Mouse (Mus musculus): ENCODE results near the gene Cpeb4. TPM values are rescaled to one million over a fixed set of nuclear protein-coding genes. Genes with fewer than 3 reads are reported as not detected.

The Cpeb4 gene
- total RNA-seq, 2 experiments from 2014 or later: 136 to 373 TPM

DNA sequence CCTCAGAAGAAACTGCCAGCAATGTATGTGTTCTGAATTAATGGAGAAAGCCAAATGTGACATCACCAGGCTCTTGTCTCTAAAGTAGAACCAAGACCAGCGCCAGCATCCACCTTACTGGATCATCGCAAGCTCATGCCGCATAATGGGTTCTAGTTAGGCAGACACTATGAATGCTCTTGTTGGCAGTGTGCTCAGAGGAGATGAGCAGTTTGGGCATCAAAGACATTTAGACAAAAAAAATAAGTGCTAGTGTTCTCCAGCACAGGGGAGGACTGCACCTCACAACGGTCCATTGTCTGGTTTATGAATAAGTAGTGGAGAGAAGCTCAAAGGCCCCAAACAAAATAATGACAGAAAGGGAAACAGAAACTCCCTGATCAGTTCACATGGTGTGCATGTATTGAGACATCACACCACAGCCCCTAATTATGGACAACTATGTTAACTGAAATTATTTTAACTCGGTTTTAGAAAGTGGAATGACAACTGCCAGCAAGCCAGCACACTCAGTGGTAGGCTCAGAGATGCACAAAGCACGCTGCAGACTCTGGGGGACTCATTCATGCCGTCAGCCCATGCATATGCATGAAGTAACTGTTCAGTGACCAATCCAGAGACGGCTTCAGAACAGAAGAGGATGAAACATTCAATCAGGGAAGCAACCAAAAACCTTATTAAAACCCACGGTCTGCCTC lies 25.1 kb upstream of the Cpeb4 start:
- DNase-seq: no peak

GRCm38 (mm10) chr11:31847469-31847805 lies 24.6 kb upstream of the Cpeb4 start:
- no peak for DNase-seq

DNA sequence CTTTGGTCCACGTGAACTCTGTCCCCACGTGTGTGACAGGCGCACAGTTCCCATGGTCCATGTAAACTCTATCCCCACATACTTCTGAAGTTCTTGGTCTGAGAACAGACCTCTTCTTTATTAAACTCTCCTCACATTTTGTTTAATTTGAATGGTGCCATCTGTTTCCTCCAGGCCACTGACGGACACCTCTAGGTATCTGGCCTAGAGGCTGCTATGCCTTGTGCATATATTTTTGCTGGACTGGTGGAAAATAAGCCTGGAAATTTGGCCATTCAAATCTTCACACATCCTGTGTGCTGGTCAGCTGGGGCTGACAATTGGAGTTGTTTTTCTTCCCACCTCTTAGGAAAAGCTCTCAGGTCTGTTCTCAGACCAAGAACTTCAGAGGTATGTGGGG lies 23.3 kb upstream of the Cpeb4 start:
- no peak for DNase-seq

DNA sequence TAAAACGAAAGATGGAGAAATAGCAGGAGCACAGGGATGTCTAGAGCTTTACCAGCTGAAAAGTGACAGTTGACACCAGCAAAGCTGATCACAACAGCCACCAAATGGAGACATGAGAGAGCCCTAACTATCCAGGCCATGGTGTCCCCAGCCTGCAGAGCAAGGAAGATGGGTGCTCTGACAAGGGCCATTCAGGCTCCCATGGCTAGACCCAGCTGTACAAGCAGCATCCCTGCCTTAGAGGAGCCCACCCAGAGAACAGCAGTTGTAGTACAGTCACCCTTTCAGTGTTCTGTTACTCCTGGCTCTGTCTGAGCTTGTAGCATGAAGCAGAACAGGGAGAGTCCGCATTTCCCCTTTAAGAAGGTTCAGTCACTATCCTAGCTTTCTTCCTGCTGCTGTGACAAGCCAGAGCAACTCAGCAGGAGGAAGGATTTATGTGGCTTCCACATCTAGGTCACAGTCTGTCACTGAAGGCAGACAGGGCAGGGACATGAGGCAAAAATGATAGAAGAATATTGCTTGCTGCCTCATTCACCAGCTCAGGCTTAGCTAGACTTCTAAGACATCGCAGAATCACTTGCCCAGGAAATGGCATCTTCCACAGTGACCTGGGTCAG lies 21.7 kb upstream of the Cpeb4 start:
- no peak for DNase-seq

- DNase-seq: peak; percentile 78 to 86
These were observed 21.0 kb upstream of the Cpeb4 start for GRCm38 (mm10) chr11:31850995-31851394.

GRCm38 (mm10) chr11:31851702-31852560 lies 20.1 kb upstream of the Cpeb4 start:
- no peak for DNase-seq

DNA sequence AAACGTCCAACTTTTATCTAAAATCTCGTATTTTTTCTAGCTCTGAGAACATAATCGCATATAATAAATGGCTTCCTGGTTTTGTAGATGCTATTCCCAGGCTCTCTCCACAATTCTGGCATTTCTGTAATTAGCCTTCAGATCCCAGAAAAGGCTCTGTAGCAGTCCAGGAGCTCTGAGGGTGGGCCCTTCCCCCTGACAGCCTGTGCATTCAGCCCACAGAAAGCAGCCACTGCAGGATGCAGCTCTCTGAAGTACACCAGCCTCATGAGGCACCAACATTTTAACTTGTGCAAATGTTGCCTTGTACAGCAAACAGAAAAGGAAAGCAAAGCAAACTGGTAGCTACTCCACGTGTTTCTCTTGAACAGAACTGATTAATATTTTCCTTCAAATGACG lies 17.1 kb upstream of the Cpeb4 start:
- no peak for DNase-seq

- DNase-seq: no peak
These were observed 14.5 kb upstream of the Cpeb4 start for GRCm38 (mm10) chr11:31857479-31857878.

DNA sequence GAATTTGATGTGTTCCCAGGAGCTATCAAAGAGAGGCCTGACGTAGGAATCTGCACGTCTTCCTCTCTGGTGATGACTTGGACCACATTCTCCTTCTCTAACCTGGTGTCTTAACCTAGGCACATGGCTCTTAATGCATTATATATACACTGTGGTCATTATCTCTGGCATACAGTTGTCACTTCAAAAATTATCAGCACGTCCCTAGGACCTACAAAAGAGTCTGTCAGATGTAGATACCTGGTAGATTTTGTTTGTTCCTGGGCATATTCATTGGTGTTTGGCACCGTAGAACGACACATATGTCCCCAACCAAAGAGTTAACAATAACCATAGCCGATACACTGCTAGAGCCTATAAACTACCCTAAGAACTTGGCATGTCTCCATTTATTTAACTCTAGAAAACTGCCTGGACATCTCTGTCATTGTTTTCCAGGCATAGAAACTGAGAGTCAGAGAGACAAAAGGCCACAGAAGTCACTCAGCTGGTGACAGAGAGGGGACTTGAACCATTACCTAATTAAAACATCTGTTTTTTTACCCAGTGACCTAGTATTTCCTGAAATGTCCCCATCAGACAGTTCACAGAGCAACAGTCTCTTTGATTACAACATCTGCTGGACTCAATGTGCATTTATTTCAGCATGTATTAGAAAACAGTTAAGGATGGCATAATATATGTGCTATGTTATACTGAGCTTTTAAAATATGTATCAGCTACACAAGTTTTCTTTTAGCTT lies 10.7 kb upstream of the Cpeb4 start:
- DNase-seq: no peak

- DNase-seq: no peak
These were observed 4.0 kb upstream of the Cpeb4 start for GRCm38 (mm10) chr11:31867976-31868375.

GRCm38 (mm10) chr11:31870285-31871010 lies 1.6 kb upstream of the Cpeb4 start:
- peak; percentile 98 to 99 for DNase-seq

DNA sequence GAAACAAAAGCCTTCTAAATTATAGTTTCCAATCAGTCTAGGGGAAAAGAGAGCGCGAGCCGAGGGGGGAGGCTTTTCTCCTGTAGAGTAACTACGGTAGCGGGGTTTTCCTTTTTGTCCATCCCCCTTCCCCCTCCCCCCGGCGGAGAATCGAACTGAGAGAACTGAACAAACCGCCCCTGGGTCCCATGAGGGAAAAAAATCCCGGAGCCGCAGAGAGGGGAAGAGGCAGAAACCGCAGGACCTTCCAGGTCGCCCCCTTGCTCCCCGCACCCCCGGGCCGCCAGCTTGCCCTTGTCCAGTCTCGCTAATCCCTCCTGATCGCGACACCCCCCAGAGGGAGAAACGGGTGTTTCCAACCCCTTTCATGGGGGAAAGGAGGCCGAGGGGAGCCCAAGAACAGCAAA lies 873 bp upstream of the Cpeb4 start:
- peak; percentile 50 to 65 for DNase-seq

GRCm38 (mm10) chr11:31872546-31873261 lies 693 bp downstream of the Cpeb4 start:
- peak; percentile 45 to 61 for DNase-seq

- DNase-seq: no peak
These were observed 2.1 kb downstream of the Cpeb4 start for GRCm38 (mm10) chr11:31874071-31874470.

DNA sequence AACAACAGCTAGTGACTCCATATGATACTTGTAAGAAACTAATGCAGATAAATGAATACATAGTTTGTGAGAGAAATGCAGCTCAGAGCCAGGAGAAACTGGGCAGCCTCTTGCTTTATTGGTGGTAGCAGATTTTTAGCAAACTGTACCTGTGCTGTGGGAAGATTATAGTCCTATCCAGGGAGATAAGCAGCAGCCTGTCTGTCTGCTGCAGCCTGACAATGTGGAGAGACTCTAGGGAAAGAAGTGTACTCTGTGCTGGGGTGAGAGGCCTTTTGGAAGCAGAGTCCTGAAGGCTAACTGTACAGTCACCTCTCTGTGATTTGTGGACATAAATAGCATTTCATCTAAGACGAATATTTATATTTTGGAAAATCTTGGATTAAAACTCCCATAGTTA lies 11.7 kb downstream of the Cpeb4 start:
- DNase-seq: no peak

- no peak for DNase-seq
These were observed 13.8 kb downstream of the Cpeb4 start for GRCm38 (mm10) chr11:31885765-31886164.

GRCm38 (mm10) chr11:31888229-31888628 lies 16.2 kb downstream of the Cpeb4 start:
- DNase-seq: no peak

DNA sequence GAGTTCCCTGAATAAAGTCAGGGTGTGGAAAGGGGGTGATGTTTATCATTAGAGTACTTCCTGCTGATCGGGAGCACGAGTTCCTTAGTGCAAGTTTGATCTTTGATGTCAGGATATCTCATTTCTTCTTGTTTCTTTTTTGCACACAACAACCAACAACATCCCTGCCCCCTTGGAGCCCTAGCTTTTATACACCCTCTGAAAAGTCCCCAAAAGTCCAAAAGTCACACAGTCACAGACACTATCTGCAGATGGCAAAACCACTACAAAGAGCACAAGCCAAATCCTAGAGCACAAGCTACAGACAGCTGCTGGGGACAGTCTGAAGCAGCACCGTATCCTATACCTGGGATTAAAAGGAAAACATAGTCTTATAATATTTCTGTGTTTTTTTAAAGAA lies 20.1 kb downstream of the Cpeb4 start:
- no peak for DNase-seq

GRCm38 (mm10) chr11:31893639-31894038 lies 21.6 kb downstream of the Cpeb4 start:
- DNase-seq: no peak

- no peak for DNase-seq
These were observed 24.2 kb downstream of the Cpeb4 start for GRCm38 (mm10) chr11:31896065-31896792.

Measured in adrenal gland, postnatal 36 days (tissue).